Mouse (Mus musculus): ENCODE data around the gene Gprc5b. TPM values are rescaled to one million over a fixed set of nuclear protein-coding genes. Genes with fewer than 3 reads are reported as not detected.

Gene Gprc5b
- total RNA-seq (2021), result 10 to 100 TPM; 43.1 to 44.1 TPM
- long read RNA-seq, full-length matches to known transcripts, result 18 of 49 reads
- long read RNA-seq, partial matches to known transcripts, result 0 of 49 reads
- long read RNA-seq, other reads (novel, unspliced or antisense), result 31 of 49 reads

DNA sequence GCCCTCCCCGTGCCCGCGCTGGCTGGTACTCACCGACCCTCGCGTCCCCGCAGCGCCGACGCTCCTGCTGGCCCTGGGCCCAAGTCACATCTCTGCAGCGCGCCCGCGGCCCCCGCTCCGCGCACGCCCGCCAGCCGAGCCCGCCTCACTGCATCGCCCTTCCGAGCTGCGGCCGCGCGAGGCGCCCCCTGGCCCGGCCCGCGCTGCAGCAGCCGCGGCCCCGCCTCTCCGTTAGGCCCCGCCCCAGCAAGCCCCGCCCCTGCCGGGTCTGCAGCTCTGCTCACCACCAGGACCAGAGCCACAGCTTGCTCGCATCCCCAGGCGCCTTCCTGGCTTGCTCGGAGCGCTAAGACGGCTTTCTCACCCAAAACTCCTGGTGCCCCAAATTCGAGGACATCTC is at the start of gene Gprc5b:
Gene Gprc5b, minus strand, starts transcription at position 205 of the 400 bp plus-strand sequence.
- peak; percentile 79 to 89 for DNase-seq (ENCODE audit: low spot score in 2 of 2)

DNA sequence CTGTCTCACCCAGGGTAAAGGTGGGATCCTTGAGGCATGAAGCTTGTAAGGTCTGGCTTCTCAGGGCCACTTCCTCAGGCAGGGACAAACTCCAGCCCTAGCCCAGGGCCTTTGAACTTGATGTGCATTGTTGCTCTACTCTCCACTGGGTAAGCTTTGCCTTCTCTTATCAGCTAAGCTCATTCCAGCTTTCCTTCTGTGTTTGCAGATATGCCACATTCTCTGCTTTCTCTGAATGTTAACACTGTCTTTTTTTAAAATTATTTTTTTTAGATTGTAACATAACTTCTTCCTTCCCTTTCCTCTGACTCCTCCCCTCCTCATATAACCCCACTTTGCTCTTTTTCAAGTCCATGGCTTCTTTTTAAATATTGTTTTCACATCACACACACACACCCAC is 46.5 kb upstream of the Gprc5b start:
- DNase-seq (ENCODE audit: low spot score in 2 of 2), result no peak

DNA sequence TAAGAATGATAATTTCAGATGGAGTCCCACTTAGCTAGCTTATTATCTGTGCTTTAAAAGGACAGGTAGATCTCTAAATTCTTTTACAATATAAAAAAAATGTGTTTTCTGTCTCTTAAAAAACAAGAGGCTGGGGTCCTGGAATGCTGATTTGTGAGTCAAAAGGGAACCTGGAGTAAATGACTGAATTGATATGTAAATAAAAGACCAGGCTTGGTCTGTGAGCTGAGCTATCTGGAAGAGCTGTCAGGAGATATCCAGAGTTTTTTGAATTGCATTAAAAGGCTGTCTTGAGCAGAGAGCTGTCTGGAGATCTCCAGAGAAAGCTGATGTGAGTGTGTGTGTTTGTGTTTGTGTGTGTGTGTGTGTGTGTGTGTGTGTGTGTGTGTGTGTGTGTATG is 42.6 kb upstream of the Gprc5b start:
- DNase-seq (ENCODE audit: low spot score in 2 of 2), result no peak

DNA sequence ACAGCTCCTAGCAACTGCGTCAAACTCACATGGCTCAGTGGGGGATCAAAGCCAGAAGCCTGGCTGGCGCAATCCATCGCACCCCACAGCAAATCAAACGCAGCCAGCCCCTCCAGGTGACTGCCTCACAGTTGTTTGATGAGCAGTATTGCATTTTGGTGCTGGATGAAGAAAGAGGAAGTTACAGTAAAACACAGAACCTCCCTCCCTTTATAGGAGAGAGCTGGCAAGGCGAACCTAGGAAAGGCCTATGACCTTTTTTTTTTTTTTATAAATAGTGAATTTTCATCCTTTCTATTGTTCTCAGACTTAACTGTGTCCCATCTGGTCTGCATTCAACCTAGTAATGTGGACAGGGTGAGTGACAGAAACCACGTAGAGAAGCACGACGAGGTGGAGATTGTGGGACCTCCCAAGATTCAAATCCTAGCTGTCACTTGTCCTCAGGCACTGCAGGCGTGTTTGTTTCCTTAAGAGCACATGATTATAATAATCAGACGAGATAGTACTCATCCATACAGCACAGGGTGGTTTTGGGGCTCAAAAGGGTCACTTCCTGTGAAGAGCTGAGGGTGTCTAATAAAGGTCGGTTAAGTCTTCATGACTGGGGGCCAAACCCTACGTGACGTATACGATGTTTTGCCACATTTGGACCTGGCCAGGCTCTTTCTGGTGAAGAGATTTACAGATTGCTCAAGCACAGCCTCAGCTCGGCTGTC is 39.4 kb upstream of the Gprc5b start:
- DNase-seq (ENCODE audit: low spot score in 2 of 2), result no peak

DNA sequence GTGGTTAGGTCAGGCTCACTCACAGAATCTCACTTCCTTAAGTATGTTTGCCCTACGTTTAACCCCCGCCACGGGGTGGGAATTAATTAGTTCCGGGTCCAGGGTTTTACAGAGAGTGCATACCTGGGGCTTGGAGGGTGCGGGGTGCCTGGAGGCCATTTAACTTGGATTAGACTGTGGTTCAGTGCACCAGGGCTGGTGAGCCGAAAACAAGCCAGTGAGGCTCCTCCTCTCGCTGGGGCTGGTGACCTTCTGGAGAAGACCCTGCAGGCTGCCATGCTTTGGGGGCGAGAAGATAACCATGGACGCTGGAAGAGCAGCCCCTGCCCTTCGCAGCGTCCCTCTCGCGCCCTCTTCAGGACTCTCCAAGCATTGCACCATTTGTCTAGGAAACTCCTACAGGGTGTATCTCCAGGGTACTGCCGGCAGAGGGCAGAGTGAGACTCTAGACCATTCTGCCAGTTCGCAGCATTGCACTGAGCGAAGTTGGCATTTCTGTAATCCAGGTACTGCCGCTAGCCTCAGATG is 28.4 kb upstream of the Gprc5b start:
- DNase-seq (ENCODE audit: low spot score in 2 of 2), result peak; percentile 80 to 83

DNA sequence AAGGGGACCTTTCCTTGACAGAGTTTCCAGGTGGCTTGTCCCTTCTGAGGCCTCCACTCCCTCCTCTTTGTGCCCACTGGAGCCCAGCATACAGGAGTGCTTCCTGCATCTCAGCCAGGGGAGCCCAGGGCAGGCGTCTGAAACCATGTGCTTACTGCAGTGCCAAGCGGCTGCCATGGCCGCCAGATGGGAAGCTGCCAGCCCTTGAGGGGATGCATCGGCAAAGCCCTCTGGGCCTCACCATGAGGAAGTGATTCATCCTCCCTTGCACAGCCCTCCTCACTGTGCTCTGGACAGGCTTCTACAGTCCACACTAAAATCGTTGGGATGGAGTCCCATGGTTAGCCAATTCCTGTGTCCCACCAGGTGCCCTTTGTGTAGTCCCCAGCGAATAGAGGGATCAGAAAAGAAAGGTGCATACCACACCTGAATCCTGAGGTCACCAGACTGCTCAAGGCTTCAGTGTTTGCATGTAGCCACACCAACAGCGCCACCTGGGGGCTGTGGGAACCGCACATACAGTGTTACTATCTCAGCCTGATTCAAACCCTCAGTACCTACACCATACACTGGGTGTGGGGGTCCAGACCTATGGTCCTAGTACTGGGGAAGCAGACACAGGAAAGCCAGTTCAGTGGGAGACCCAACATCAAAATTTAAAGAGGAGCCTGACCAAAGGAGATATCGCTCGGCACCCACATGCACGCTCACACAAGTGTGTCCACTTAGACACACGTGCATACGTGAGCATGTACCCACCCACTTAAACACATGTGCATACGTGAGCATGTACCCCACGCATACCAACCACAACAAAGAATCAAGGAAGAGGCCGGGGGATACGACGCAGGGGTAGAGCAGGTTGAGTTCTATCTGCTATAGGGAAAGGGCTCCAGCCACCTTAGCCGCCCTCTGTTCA is 27.5 kb upstream of the Gprc5b start:
- peak; percentile 40 to 59 for DNase-seq (ENCODE audit: low spot score in 2 of 2)

DNA sequence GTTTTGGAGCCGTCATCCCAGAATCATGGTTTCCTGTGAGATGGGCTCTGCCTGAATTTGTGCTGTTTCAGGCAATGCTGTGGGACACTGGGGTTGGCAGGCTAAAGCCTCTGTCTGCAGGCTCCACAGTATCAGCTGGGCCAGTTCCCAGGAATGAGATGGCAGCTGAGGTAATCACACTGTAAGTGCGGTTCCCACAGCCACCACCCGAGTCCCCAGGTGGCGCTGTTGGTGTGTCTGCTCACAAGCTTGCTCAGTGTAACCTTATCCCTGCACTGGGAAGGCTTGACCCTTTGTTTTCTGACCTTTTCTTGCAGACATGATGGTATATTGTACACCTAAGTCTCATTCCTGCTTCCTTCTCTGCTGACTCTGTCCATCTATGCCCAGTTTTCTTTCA is 24.5 kb upstream of the Gprc5b start:
- DNase-seq (ENCODE audit: low spot score in 2 of 2), result peak; percentile 64 to 78

DNA sequence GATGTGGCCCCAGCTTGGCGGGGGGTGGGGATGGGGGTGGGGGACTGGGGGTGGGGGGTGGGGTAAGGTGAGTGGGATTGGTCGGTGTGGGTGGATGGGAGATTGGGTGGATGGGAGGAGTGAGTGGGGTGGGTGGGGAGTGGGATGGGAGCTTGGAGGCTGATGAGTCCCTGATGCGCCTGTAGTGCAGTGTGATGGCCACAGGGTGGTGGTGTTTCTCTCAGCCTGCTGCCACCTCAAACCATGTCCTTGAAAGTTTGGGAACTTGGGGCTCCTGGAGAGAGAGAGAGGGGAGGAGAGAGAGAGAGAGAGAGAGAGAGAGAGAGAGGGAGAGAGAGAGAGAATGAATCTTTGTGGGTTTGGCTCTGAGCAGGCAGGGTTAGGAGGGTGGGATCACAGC is 20.7 kb upstream of the Gprc5b start:
- DNase-seq (ENCODE audit: low spot score in 2 of 2), result peak; percentile 67 to 75

DNA sequence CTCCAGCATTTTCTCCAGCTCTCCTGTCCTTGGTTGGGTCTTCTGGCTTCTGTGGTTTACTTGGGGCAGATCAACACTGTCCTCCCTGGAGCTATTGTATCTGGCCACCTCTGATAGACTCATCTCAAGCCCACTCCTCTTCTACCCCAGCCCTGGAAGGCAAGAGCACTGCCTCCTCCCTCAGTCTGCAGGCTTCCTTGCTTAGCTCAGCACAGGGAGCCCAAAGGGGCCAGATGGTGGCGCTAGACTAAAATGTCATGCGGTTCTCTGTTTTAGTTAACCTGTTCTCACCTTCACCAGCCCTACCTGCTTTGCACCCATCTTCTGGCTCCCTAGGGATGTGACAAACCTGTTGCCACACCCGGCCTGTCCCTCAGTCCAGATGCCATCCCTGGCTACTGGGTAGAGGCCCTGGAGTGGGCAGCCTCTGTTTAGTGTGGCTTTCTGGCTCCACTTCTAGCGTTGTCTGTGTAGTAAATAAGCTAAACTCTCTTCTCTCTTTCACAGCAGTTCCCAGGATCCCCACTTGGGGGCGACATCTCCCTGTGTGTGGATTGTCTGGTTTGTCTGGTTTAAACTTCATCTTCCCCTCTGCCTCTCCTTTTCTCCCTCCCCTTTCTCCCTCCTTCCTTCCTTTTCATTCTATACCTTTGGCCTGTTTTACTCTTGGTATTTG is 16.0 kb upstream of the Gprc5b start:
- DNase-seq (ENCODE audit: low spot score in 2 of 2), result peak; percentile 94 to 95

DNA sequence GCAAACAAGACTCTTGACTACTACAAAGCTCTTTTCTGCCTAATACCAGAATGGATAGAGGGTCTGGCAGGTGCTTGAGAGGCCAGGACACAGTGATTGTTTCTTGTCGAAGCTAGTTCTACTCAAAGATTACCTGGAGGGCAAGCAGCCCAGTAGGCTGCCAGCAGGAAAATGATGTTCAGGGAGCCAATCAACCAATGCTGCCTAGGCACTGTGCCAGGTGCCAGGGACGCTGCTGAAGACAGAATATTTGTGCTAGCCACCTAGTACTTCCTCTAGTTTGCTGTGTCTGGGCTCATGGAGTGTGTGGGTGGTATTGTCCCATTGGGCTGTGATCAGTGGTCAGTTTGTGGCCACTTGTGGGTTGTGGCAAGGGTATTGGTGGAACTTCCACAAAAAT is 7.5 kb upstream of the Gprc5b start:
- DNase-seq (ENCODE audit: low spot score in 2 of 2), result no peak

DNA sequence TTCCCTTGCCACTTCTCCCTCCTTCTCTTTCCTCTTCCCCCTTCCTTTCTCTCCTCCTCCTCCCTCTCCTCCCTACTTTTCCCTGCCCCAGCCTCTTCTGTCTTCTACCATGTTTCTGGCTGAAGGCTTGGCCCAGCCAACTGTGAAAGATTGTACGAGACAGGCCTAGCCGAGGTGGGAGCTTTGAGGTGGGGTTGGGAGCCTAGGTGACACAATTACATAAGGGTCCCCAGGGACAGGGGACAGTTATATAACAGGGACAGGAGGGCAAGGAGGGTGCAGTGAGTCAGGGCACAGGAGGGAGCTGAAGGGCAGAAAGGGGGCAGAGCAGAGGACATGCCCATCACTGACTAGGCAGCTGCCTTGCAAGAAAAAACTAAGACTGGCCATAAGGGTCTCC is 7.0 kb upstream of the Gprc5b start:
- no peak for DNase-seq (ENCODE audit: low spot score in 2 of 2)

DNA sequence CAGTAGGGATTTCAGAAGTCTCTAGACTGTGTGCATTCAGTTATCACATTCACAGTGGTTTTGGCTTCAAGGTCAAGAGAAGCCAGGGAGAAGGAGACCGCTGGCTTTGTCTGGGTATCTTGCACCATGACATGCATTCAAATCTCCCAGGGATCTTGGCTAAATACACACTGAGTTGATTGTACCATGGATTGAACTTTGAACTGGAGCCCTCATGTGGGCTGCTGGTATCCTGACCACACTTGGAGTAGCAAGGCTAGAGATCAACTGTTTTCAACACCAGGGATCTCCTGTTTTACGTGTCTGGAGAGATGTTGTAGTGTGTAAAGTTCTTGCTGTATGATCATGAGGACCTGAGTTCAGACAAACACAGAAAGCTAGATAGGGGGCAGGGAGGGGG is 4.8 kb upstream of the Gprc5b start:
- DNase-seq (ENCODE audit: low spot score in 2 of 2), result no peak

DNA sequence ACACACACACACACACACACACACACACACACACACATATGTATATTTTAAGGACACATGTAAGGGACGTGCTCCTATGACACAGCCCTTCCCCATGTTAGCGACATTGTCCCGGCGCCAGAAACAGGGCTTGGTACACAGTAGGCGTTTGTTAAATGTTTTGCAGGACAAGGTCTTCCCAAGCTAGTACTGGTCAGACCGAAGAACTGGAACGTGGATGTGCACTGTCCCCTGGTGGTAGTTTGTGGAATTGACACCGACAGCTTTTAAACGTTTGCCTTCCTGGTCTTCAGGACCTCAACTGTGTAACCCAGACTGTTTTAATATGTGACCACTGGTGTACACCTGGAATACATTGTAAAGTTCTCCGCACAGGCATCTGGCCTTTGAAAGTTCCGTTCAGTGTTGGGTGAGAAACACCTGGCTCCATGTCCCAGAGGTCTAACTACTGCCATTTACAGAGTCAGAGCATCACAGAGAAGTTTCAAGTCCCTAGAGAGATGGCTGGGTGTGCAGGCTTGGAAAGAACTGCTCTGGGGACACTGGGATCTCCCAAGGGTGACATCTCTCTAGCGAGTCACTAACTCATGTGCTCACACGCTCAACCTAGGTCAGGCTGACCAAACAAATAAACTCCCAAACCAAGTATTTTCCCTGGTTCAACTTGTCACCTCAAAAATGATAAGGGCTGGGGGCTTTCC is 1.3 kb upstream of the Gprc5b start:
- DNase-seq (ENCODE audit: low spot score in 2 of 2), result peak; percentile 90 to 91

DNA sequence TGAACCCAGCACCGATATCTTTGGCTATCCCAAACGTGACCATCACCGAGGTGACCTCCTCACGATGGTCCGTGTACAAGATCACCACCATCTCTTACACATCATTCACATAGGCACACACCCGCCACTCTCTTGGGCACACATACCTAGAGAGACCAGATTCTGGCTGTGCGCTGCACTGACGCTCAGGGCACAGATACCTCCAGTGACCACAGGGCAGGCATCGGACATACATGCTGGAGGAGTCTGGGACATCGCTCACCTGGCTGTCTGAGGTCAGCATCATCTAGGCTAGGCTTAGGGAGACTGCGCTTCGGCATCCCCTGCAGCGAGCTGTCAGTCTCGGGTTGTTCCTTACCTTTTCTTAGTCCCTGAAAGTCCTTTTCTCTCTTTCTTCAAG is 660 bp upstream of the Gprc5b start:
- DNase-seq (ENCODE audit: low spot score in 2 of 2), result no peak

DNA sequence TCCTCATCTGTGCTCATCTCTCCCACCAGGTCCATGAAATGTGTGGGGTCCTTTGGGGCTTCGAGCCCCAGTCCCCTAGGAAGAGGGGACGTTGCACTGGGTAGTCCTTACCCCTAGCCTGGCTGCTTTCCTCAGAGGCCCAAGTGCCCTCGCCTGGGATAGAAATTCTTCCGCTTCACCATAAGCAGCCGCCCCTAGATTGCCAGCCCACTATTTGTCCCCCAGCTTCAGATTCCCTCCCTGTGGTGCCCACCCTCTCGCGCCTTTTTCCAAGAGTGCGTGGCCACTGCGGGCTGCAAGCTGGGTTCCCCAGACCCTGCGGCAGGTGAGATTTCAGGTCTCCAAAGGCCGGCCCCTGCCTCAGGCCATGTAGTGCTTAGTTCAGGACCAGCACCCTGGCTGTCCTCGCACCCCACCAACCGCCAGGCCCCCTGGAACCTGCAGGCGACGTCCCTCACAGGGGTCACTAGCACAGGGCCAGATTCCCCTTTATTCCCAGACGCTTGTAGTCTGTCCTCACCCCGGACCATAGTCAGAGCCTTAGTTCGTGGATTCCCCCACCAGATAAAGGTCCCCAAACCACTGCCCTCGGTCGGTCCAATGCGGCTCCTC is 674 bp downstream of the Gprc5b start:
- DNase-seq (ENCODE audit: low spot score in 2 of 2), result peak in 1 of 2 experiments; percentile 49

DNA sequence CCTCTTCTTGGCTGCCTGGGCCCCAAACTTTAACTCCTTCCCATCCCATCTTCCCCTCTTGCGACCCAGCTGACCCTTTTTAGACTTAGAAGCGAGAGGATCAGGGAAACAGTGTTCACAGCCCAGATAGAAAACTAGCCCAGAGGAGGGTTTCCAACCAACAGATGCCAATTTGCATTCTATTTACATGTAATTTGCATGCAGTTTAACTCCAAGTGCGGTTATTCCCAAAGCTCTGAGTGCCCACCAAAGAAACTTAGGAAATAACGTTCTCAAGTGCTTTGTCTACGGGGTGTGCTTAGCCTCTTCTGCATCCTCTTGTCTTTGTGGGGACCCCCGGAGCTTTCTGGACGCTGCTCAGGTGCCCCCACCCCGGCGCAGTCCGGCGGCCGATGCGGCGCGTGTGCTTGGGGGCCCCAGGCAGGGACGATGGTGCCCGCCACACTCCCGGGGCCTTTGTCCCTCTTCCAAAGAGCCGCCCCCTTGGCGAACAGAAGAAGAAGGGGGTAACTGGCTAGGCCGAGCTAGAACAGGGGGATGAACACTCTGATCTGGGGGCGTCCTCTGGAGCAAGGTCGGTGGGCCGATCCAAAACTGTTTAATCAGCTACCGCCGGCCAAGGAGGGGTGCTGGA is 1.3 kb downstream of the Gprc5b start:
- DNase-seq (ENCODE audit: low spot score in 2 of 2), result peak in 1 of 2 experiments; percentile 61

DNA sequence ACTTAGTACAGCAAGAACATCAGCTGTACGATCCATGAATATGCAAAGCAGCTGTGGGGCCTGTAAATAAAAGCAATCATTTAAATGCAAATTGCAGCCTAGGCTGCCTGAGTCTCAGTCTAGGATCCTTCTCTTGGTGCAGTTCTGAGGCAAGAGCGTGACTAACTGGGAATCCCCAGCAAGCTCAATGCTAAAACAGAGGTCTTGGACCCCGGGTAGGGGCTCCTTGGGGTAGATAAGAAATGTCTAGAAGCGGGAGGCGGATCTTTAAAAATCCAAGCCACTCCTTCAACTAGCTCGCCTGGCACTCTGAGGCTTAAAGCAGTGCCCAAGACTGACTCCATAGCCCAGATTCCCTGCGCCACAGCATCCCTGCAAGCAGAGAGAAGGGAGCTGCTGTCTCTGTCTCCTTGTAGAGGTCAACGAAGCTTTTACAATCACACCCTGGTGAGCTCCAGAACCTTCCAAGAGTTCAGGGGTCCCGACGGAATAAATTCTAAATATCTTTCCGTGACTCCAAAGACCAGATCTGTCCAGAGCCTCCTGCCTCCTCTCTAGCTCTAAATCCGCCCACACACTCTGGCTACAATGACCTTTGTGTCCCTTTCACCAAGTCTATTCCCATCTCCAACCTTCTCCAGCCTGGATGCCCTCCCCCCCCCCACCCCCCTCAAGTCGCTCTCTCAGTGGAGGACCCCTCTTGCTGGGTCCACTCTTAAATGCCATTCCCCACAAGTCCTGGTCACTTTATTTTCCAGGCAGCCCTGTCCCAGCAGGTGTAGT is 2.2 kb downstream of the Gprc5b start:
- no peak for DNase-seq (ENCODE audit: low spot score in 2 of 2)

DNA sequence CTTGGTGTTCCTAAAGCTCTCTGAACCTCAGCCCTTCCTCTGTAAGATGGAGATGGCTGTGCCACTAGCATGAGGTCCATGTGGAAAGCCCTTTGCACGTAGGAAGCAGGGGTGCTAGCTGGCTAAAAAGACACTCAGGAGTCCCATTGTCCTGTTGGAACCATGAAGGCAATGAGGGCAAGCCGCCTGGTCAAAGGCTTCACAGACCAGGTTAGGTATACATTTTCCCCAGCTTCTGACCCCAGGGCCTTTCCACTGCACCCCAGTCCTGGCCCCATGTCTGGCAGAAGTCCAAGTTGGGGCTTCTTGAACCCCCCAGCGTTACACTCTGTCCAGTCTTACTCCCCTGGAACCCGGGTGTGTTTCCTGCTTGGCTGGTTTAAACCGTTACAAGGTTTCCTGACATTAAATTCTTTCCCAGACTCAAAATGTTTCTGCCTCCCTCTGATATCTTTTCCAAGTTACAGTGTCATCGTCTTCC is 2.9 kb downstream of the Gprc5b start:
- no peak for DNase-seq (ENCODE audit: low spot score in 2 of 2)

DNA sequence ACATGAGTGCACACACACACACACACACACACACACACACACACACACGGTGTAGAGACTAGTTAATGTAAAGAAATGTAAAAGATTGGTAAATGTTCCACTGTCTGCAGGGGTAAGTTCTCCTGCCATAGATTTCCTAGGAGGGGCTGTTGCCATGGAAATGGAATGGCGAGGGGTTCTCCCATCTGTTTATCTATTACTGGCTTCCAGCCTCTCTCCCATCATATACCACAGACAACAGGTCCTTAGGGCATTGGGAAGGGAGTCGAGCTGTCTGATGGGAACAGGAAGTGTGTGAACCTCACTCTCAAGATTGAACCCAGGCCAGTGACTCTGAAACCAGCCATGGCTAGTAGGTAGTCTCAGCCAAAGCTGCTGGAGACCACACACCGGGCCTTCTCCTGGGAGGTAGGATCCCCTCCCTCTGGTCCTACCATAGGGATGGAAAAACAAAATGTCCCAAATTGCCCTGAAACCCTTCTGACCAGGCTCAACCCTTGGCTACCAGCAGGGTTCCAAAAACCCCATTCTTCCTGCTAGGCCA is 3.6 kb downstream of the Gprc5b start:
- no peak for DNase-seq (ENCODE audit: low spot score in 2 of 2)
